Mouse (Mus musculus) limb, embryonic 10.5 days (tissue): ENCODE results near the gene Cdh23. TPM values are rescaled to one million over a fixed set of nuclear protein-coding genes. Genes with fewer than 3 reads are reported as not detected.

ENCODE experiments used
- DNase-seq: peaks from one replicate; pipeline ENCODE4 v3.0.0-alpha.2; 2017; ENCODE audit warnings: low spot score
- H3K27ac ChIP-seq: fragments of 300-500 bp; sonication (generic); 2 replicates; pipeline ENCODE4 v1.5.1; 2016; ENCODE audit warnings: mild to moderate bottlenecking
- H3K27me3 ChIP-seq: fragments of 300-500 bp; sonication (generic); 2 replicates; pipeline ENCODE4 v1.6.1; 2016; ENCODE audit warnings: low read depth, mild to moderate bottlenecking; ENCODE audit not compliant: poor library complexity, severe bottlenecking
- H3K36me3 ChIP-seq: fragments of 300-500 bp; sonication (generic); 2 replicates; pipeline ENCODE4 v1.6.1; 2016; ENCODE audit warnings: mild to moderate bottlenecking, moderate library complexity
- H3K4me1 ChIP-seq: fragments of 300-500 bp; sonication (generic); 2 replicates; pipeline ENCODE4 v1.6.1; 2016
- H3K4me3 ChIP-seq: fragments of 300-500 bp; sonication (generic); 2 replicates; pipeline ENCODE4 v1.5.1; 2016; ENCODE audit warnings: mild to moderate bottlenecking, moderate library complexity
- H3K9me3 ChIP-seq: fragments of 300-500 bp; sonication (generic); replicated peaks from 2 replicates; pipeline ENCODE4 v1.6.1; 2016; ENCODE audit warnings: mild to moderate bottlenecking
- WGBS: fragments of 180-500 bp; shearing (Covaris S2); methylation state at CpG from one replicate; pipeline ENCODE4 v1.1.7; 2016; 5-methylcytosine and 5-hydroxymethylcytosine counted together
- polyA plus RNA-seq: library from polyadenylated mRNA; unstranded; fragments of >200 nt; fragmentation: Nextera tagmentation; extraction: Ambion mirVana; gene quantifications from 2 replicates; pipeline ENCODE4 v1.2.1, GENCODE M21; 2016

Cdh23 gene
- polyA plus RNA-seq, 1 experiment from 2014 or later = 0.36 TPM

DNA sequence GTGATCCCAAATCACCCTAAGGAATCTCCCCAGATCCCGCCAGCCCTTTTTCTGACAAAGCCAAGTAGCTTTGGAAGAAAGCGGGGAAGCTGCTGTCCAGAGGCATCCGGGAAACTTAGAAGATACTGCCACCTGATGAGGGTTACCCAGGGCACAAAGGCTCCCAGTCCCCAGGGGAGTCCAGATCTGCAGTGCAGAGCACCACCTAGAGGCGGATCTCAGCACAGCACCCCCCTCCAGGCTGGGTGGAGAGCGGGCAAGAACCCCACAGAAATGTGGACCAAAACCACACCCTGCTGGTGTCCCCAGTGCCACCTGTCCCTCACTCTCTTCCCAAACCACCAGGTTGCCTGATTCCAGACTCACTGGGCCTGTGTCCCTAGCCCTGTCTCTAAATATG is 685 bp upstream of the Cdh23 start:
- peaks cover 22% of the 10 kb centered on the region for H3K27me3 ChIP-seq
- no peak overlapping the region for H3K27ac ChIP-seq
- H3K9me3 ChIP-seq = no peaks in the 10 kb centered on the region
- H3K4me3 ChIP-seq = no peak overlapping the region
- DNase-seq = peak; percentile 80
- no peaks in the 10 kb centered on the region for H3K36me3 ChIP-seq
- 20% methylated on average over 5 of the region's 5 CpGs for WGBS
- H3K4me1 ChIP-seq = no peaks in the 10 kb centered on the region

DNA sequence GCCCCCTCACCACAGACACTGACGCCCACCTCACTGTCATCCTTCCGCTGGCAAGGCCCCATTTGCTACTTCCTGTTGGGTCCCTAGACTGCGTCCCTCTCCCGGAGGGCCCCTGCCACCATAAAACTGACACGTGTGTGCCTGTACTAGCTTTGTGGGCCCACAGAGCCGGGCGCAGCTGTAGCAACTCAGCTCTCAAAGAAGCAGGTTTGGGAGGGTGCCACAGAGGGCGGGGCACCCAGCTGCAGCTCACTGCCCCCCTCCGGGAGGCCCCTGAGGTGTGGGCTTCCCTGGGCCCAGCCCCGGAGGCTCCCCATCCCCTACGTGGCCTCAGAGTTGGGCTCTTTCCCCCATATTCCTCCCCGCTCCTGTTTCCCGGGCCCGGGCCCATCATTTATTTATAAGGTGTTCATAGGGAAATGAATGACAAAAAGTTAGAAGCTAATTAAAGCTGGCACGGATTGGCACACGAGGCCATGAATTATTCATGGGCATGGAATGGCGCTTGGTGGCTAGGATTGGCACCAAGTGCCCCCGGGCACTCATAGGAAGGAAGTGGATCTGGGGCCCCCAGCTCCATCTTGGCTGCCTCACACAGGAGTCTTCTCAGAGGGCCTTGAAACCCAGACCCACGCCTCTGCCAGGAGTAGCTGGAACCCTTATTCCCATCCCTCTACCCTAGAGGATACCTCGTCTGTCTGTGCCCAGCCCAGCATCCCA is 4.5 kb downstream of the Cdh23 start:
- DNase-seq = no peak
- Histone ChIP-seq H3K27ac (no peak overlapping the region), H3K27me3 (peaks cover 38% of the 10 kb centered on the region), H3K9me3 (no peaks in the 10 kb centered on the region), H3K4me3 (no peak overlapping the region), H3K36me3 (no peaks in the 10 kb centered on the region), H3K4me1 (peaks cover 20% of the 10 kb centered on the region)
- 79% methylated on average over 20 of the region's 20 CpGs for WGBS

DNA sequence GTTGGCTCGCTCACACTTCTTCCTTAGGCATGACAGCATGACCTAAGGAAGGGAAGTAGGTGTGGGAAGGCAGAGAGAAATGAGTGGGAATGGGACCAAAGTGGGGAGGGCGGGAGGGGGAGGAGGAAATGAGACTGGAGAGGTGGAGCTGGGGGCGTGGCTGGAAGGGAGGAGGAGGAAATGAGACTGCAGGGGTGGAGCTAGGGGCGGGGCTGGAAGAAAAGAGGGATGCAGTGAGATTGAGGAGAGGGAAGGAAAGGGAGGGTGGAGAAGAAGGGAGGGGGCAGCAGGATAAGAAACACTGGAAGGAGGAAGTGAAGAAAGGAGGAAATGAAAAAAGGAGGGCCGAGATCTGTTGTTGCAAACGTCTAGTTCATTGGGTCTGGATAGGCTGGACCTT is 5.3 kb downstream of the Cdh23 start:
- Histone ChIP-seq H3K9me3 (no peaks in the 10 kb centered on the region), H3K4me3 (no peak overlapping the region), H3K27me3 (peaks cover 47% of the 10 kb centered on the region), H3K4me1 (peaks cover 29% of the 10 kb centered on the region), H3K36me3 (no peaks in the 10 kb centered on the region), H3K27ac (no peak overlapping the region)
- 50% methylated on average over 6 of the region's 6 CpGs for WGBS
- DNase-seq = no peak

DNA sequence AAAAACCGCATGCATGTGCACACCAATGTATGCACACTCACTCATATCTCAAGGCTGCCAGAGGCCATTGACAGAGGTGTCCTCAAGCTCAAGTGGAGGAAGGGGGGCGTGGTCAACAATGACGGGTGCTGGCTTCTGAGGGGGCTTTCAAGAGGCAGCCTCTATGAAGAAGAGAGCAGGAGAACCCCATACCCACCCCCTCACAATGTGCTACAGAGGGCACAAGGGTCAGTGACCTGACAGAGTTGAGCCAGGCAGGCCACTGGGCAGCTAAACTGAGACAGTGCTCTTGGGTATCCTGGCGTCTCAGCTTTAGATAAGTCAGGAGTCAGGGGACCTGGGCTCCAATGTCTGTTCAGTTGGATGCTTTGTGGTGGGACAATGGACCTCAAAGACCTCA is 6.9 kb downstream of the Cdh23 start:
- H3K9me3 ChIP-seq = no peaks in the 10 kb centered on the region
- WGBS = 78% methylated on average over 4 of the region's 4 CpGs
- peaks cover 34% of the 10 kb centered on the region for H3K4me1 ChIP-seq
- H3K27me3 ChIP-seq = peaks cover 63% of the 10 kb centered on the region
- no peak for DNase-seq
- no peaks in the 10 kb centered on the region for H3K36me3 ChIP-seq
- H3K27ac ChIP-seq = no peak overlapping the region
- H3K4me3 ChIP-seq = no peak overlapping the region

DNA sequence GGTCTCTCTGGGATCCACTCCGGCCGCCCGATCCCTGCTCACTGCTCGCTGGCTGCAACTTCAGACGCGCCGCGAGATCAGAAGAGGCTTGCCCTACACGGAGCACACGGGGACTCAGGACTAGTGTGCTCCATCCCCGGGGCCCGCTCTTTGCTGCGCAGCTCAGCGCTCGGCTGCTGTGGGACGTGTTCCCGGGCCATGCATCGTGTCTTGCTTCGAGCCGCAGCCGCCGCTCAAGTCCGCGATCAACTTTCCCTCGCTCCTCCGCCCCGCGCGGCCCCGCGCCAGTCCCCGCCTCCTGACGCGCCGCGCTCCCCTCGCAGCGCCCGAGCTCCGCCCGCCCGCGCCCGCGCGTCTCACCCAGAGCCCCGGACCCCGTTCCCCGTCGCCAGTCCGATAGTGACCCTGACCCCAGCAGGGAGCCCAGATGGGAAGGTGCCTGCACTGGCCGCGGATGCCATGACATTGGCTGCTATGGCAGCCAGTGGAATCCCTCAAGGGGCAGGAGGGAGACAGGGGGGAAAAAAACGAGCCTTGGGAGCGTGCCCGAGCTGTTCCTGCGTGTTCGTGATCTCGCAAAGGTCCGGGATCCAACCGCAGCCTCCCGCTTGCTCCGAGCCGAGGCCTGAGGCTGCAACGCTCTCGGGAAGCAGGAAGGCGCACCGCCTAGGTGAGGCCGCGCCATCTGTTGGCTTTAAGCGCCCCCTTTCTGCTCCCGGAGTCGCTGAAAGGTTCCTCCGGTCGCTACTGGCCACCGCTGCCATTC is 9.1 kb downstream of the Cdh23 start:
- Histone ChIP-seq H3K9me3 (no peaks in the 10 kb centered on the region), H3K27ac (peak overlapping the region; percentile 11; the same call in 1 of the 2 replicates), H3K4me3 (peak overlapping the region; percentile 62), H3K36me3 (no peaks in the 10 kb centered on the region), H3K27me3 (peaks cover 85% of the 10 kb centered on the region), H3K4me1 (peaks cover 34% of the 10 kb centered on the region)
- peak; percentile 73 for DNase-seq
- WGBS = under 1% methylated on average over 76 of the region's 76 CpGs

DNA sequence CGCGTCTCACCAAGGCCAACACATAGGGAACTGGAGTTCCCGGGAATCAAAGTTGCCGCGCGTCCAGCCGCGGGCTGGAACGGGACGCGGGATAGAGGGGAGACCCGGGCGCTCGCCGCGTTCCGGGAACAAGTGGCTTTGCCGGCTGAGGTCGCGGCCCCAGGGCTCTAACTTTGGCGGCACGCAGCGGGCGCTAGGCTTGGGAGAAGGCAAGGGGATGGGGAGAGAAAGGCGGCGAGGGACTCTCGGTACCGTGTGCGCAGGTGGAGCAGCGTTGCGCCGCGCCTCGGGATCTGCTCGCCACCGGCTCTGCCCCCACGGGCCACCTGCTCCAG is 9.7 kb downstream of the Cdh23 start:
- H3K9me3 ChIP-seq = no peaks in the 10 kb centered on the region
- peak overlapping the region; percentile 62 for H3K4me3 ChIP-seq
- H3K4me1 ChIP-seq = peaks cover 32% of the 10 kb centered on the region
- H3K27ac ChIP-seq = 0 out of 2 replicates have a peak overlapping the region, but pooled peaks have one; percentile 11
- H3K27me3 ChIP-seq = peaks cover 90% of the 10 kb centered on the region
- under 1% methylated on average over 36 of the region's 37 CpGs for WGBS
- DNase-seq = no peak
- no peaks in the 10 kb centered on the region for H3K36me3 ChIP-seq

DNA sequence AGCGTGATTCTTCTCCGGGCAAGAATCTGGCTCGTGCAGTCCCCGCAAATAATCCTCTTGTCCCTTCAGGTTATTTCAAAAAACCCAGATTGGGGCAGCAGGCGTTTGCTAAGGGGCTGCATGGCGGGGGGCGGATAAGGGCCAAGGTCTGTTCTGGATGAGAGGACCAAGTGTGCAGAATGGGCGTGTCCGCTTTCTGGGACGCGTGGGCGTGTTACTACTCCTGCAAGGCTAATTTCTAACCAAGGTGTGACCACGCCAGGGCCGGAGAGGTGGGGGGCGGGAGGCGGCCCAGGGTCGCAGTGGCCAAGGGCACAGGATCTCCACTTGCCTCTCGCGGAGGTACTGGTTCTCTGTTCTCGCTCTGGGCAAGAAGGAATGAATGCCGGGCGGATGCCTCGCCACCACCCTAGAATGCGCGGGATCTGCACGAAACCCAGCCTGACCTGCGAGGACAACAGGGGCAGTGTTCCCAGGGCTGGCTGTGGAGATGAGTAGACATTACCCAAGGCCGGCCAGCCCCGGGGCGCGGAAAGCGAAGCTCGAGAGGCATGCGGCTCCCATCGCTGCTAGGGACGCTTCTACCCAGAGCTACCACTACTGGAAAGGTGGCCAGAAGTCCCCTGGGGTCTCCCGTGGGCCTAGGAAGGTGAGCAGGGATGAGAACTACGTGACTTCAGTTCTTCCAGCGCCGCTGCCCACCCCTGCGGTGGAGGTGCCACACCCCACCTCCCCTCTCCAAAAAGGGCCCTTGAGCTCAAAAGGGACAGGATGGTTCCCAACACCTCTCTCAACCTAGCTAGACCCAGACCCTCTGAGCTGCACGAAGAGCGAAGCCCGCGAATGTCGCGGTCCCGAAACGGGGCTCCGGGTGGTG is 10.3 kb downstream of the Cdh23 start:
- Histone ChIP-seq H3K36me3 (no peaks in the 10 kb centered on the region), H3K9me3 (no peaks in the 10 kb centered on the region), H3K4me1 (peaks cover 25% of the 10 kb centered on the region), H3K4me3 (peak overlapping the region; percentile 62), H3K27ac (no peak overlapping the region), H3K27me3 (peaks cover 90% of the 10 kb centered on the region)
- 7% methylated on average over 50 of the region's 50 CpGs for WGBS
- DNase-seq = peak; percentile 47

DNA sequence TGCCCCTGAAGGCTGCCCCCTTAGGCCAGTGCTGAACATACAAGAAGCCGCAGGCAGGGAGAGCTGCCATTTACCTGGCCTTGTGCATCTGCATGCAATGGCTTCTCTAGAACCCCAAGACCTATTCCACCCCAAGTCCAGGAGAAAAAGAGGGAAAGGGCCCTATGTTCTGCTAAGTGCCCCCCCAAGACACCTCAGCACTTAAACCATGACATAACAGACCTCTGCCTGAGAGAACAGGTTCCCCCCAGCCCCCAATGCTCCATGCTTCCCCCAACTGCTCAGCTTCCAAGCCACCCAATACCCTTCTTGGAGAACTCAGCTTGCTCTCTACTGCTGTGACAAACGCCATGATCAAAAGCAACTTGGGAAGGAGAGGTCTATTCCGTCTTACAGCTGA is 17.4 kb downstream of the Cdh23 start:
- Histone ChIP-seq H3K27ac (no peak overlapping the region), H3K27me3 (peaks cover 32% of the 10 kb centered on the region), H3K4me3 (no peak overlapping the region), H3K36me3 (no peaks in the 10 kb centered on the region), H3K4me1 (no peaks in the 10 kb centered on the region; the same call in 1 of the 2 replicates), H3K9me3 (no peaks in the 10 kb centered on the region)
- no peak for DNase-seq
- WGBS = 84% methylated on average over 3 of the region's 3 CpGs

DNA sequence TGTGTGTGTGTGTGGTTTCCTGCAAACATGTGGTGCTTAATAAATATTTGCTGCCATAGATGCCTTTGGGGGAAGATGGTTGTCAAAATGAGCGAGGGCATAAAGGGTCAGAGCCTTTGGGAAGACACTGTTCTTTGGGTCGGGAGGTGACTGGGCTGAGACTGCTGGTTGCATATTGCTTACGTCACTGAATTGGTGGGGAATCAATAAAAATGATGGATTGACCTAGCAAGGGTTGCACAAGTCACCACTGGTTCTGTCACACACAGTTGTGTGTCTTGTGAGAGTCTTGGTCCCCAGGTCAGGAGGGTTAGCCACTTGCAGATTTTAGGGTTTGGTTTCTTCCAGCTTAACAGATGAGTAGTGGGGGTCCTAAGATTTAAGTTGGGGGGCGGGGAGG is 19.0 kb downstream of the Cdh23 start:
- Histone ChIP-seq H3K4me3 (no peak overlapping the region), H3K36me3 (no peaks in the 10 kb centered on the region), H3K27ac (no peak overlapping the region), H3K9me3 (no peaks in the 10 kb centered on the region), H3K4me1 (no peaks in the 10 kb centered on the region; the same call in 1 of the 2 replicates), H3K27me3 (peaks cover 15% of the 10 kb centered on the region; the same call in 1 of the 2 replicates)
- DNase-seq = no peak
- 69% methylated on average over 4 of the region's 4 CpGs for WGBS

DNA sequence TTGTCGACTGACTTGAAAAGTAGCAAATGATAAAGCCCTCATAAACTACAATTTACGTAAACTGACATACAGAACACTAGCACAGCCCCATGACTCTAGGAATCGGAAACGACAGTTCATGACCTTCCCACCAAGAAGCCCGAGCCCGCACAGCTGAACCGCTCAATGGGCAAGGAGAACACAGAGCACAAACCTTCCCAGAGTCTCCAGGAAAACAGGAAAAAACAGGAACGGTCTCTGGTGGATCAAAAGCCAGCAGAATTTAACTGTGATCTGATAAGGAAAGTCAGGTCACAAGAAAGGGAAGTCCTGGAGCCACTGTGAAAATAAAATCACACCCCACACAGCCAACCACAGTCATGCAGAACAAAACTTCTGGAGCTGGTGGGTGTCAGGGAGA is 26.1 kb downstream of the Cdh23 start:
- Histone ChIP-seq H3K27me3 (no peaks in the 10 kb centered on the region), H3K4me1 (no peaks in the 10 kb centered on the region), H3K27ac (no peak overlapping the region), H3K4me3 (no peak overlapping the region), H3K36me3 (no peaks in the 10 kb centered on the region), H3K9me3 (no peaks in the 10 kb centered on the region)
- 72% methylated on average over 8 of the region's 8 CpGs for WGBS
- DNase-seq = no peak

DNA sequence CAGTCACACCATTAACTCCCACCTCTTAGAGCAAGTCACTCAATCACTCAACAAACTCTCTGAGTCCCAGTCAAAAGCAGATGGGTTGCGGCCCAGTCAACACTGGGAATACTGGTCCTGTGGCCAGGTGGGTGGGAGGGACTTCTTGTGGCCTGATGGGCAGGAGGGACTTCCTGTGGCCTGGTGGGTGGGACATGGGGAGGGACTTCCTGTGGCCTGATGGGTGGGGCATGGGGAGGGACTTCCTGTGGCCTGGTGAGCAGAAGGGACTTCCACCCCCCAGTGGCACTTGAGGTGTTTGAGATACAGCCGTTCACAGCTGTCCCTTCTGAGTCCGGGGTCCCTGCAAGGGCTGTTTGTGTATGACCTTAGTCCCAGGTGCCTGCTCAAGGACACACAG is 27.7 kb downstream of the Cdh23 start:
- H3K27me3 ChIP-seq = no peaks in the 10 kb centered on the region
- 80% methylated on average over 3 of the region's 3 CpGs for WGBS

DNA sequence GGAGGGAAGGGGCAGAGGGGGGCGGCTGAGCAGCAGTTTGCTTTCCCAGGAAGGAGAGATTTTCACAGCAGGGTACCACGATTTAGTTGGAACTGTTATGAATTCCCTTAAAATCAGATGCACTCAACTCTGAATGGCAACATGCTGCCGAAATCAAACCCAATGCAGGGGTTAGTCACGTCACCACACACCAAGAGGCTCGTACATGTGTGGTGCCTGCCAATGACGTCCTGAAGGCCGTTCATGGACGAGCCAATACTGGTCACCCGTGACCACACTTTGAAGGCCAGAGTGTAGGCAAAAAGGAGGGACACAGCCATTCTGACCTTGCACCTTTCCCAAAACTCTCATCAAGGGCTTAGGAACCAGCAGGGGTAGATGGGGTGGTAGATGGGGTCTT is 35.3 kb downstream of the Cdh23 start:
- Histone ChIP-seq H3K27me3 (no peaks in the 10 kb centered on the region), H3K9me3 (no peaks in the 10 kb centered on the region), H3K4me3 (no peak overlapping the region), H3K36me3 (no peaks in the 10 kb centered on the region), H3K4me1 (0 out of 2 replicates have a peak, but pooled peaks cover 7% of the 10 kb centered on the region), H3K27ac (no peak overlapping the region)
- 81% methylated on average over 9 of the region's 9 CpGs for WGBS
- no peak for DNase-seq

More for the DNA sequence above, 27.7 kb downstream of the Cdh23 start:
- Histone ChIP-seq H3K9me3 (no peaks in the 10 kb centered on the region), H3K4me3 (no peak overlapping the region), H3K36me3 (no peaks in the 10 kb centered on the region), H3K4me1 (no peaks in the 10 kb centered on the region), H3K27ac (no peak overlapping the region)
- DNase-seq = no peak
